Mouse (Mus musculus) liver, adult 2 months (tissue): ENCODE results near the gene Arglu1.

Experiments used
- CTCF ChIP-seq: fragments of 200-500 bp; IDR thresholded peaks from 2 replicates; pipeline ENCODE4 v1.5.1; 2011; ENCODE audit warnings: low read depth, low read length, control low read depth
- POLR2A ChIP-seq: fragments of 200-500 bp; IDR thresholded peaks from 2 replicates; pipeline ENCODE4 v1.6.1; 2011; ENCODE audit warnings: low read length, control low read depth; ENCODE audit not compliant: insufficient read depth; ENCODE audit errors: extremely low read depth

- TF ChIP-seq CTCF (no peak), POLR2A (no peak)
Observed at GRCm38 (mm10) chr8:8647824-8648223, 42.5 kb downstream of the Arglu1 start.
